Mouse (Mus musculus) heart, embryonic 15.5 days (tissue): ENCODE results near the gene Ppp1r8. TPM values are rescaled to one million over a fixed set of nuclear protein-coding genes. Genes with fewer than 3 reads are reported as not detected.
"Not testable (repeated sequence)": the region's sequence is repeated elsewhere in the genome, so short reads cannot be mapped to it uniquely, and the experiment has no call there.

Experiments
- ATAC-seq: fragments of 200-750 bp; cut with Nextera tagmentation; replicated peaks from 2 replicates; pipeline ENCODE4 v1.8.0; 2017; ENCODE audit warnings: low read depth, moderate TSS enrichment; ENCODE audit not compliant: insufficient number of reproducible peaks, insufficient read depth, low FRiP score
- H3K27ac ChIP-seq: fragments of 300-500 bp; sonication (generic); 2 replicates; pipeline ENCODE4 v1.5.1; 2015; ENCODE audit warnings: mild to moderate bottlenecking, inconsistent platforms
- H3K27me3 ChIP-seq: fragments of 300-500 bp; sonication (generic); 2 replicates; pipeline ENCODE4 v1.6.1; 2015; ENCODE audit warnings: inconsistent platforms
- H3K36me3 ChIP-seq: fragments of 300-500 bp; sonication (generic); 2 replicates; pipeline ENCODE4 v1.6.1; 2015; ENCODE audit warnings: mild to moderate bottlenecking, inconsistent platforms
- H3K4me1 ChIP-seq: fragments of 300-500 bp; sonication (generic); replicated peaks from 2 replicates; pipeline ENCODE4 v1.6.1; 2015; ENCODE audit warnings: inconsistent platforms
- H3K4me2 ChIP-seq: fragments of 300-500 bp; sonication (generic); 2 replicates; pipeline ENCODE4 v1.6.1; 2015; ENCODE audit warnings: inconsistent platforms, mild to moderate bottlenecking, moderate library complexity
- H3K4me3 ChIP-seq: fragments of 300-500 bp; sonication (generic); 2 replicates; pipeline ENCODE4 v1.5.1; 2015; ENCODE audit warnings: mild to moderate bottlenecking, inconsistent platforms
- H3K9ac ChIP-seq: fragments of 300-500 bp; sonication (generic); 2 replicates; pipeline ENCODE4 v1.6.1; 2015; ENCODE audit warnings: mild to moderate bottlenecking, inconsistent platforms
- H3K9me3 ChIP-seq: fragments of 300-500 bp; sonication (generic); replicated peaks from 2 replicates; pipeline ENCODE4 v1.6.1; 2016; ENCODE audit warnings: inconsistent platforms
- WGBS: fragments of 180-500 bp; shearing (Covaris S2); methylation state at CpG from one replicate; pipeline ENCODE4 v1.1.7; 2015; ENCODE audit warnings: mixed read lengths; 5-methylcytosine and 5-hydroxymethylcytosine counted together
- polyA plus RNA-seq: library from polyadenylated mRNA; unstranded; fragments of >200 nt; fragmentation: Nextera tagmentation; extraction: Ambion mirVana; gene quantifications from 2 replicates; pipeline ENCODE4 v1.2.1, GENCODE M21; 2015

The Ppp1r8 gene
- polyA plus RNA-seq, 1 experiment from 2014 or later = 25.7 TPM

DNA sequence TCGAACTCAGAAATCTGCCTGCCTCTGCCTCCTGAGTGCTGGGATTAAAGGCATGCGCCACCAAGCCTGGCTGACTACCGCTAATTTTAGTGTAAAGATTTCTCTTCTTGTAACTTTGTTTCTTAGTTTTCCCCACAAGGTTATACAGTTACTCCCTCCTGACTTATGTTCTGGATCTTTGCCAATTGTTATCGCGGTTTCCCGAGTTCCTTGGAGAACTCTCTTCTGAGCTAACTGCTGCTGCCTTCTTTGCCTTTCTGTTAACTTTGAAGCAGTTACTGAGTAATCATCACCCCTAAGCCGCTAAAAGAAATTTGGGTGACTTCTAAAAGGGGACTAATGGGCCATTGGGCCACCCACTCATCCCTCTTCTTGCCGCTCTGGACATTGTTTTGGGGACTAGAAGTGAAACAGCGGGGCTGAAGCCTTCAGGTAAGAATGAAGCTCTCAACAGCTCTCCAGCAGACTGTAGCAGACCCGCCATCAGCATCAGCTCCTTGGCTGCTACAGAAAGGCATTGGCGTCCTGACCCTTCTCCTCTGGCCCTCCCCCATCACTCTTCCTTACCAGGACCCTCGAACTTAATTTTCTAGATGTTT is 37.3 kb downstream of the Ppp1r8 start:
- H3K27ac ChIP-seq = no peak overlapping the region
- no peak for ATAC-seq
- WGBS = 56% methylated on average over 12 of the region's 12 CpGs

DNA sequence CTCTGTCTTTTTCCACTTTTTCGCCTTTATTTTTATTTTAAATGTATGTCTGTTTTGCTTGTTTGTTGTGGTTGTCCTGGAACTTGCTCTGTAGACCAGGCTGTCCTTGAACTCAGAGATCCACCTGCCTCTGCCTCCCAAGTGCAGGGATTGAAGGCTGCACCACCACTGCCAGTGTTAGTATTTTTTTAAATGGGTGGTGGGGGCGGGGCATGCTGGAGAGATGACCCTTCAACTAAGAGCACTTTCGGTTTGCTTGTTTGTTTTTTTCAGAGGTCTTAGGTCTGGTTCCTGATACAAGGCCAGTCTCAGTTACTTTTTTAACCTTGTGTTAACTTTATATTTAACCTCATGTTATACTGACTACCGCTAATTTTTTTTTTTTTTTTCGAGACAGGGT is 37.8 kb downstream of the Ppp1r8 start:
- 80% methylated on average over 5 of the region's 5 CpGs for WGBS
- ATAC-seq = no peak
- H3K4me3 ChIP-seq = no peak overlapping the region
- no peak overlapping the region; the same call in 1 of the 2 replicates for H3K27ac ChIP-seq
- no peak overlapping the region for H3K4me2 ChIP-seq
- no peaks in the 10 kb centered on the region for H3K36me3 ChIP-seq
- peaks cover 15% of the 10 kb centered on the region for H3K4me1 ChIP-seq
- H3K27me3 ChIP-seq = no peaks in the 10 kb centered on the region
- H3K9me3 ChIP-seq = no peaks in the 10 kb centered on the region
- no peak overlapping the region for H3K9ac ChIP-seq

More for the DNA sequence above, 37.3 kb downstream of the Ppp1r8 start:
- Histone ChIP-seq H3K36me3 (no peaks in the 10 kb centered on the region), H3K4me2 (no peak overlapping the region), H3K27me3 (no peaks in the 10 kb centered on the region), H3K4me1 (peaks cover 15% of the 10 kb centered on the region), H3K4me3 (no peak overlapping the region), H3K9ac (no peak overlapping the region), H3K9me3 (0 out of 2 replicates have a peak, but pooled peaks cover 2% of the 10 kb centered on the region)

GRCm38 (mm10) chr4:132804331-132804730 is 38.6 kb downstream of the Ppp1r8 start:
- Histone ChIP-seq H3K27me3 (no peaks in the 10 kb centered on the region), H3K4me2 (no peak overlapping the region), H3K4me3 (no peak overlapping the region), H3K4me1 (peaks cover 15% of the 10 kb centered on the region), H3K9ac (no peak overlapping the region), H3K9me3 (no peaks in the 10 kb centered on the region), H3K27ac (no peak overlapping the region), H3K36me3 (no peaks in the 10 kb centered on the region)
- 81% methylated on average over 6 of the region's 6 CpGs for WGBS
- ATAC-seq = no peak

GRCm38 (mm10) chr4:132803876-132804275 is 39.1 kb downstream of the Ppp1r8 start:
- Histone ChIP-seq H3K36me3 (no peaks in the 10 kb centered on the region), H3K27ac (no peak overlapping the region), H3K9ac (no peak overlapping the region), H3K4me1 (peaks cover 15% of the 10 kb centered on the region), H3K9me3 (no peaks in the 10 kb centered on the region), H3K4me2 (no peak overlapping the region), H3K27me3 (no peaks in the 10 kb centered on the region), H3K4me3 (no peak overlapping the region)
- no peak for ATAC-seq
- 93% methylated on average over 7 of the region's 7 CpGs for WGBS

- Histone ChIP-seq H3K9me3 (no peaks in the 10 kb centered on the region), H3K27ac (no peak overlapping the region), H3K9ac (no peak overlapping the region), H3K4me2 (no peak overlapping the region), H3K27me3 (no peaks in the 10 kb centered on the region), H3K4me3 (no peak overlapping the region), H3K36me3 (no peaks in the 10 kb centered on the region), H3K4me1 (peaks cover 9% of the 10 kb centered on the region)
- 84% methylated on average over 5 of the region's 5 CpGs for WGBS
- no peak for ATAC-seq
Measured at GRCm38 (mm10) chr4:132803212-132803611, 39.8 kb downstream of the Ppp1r8 start.

- Histone ChIP-seq H3K4me3 (no peak overlapping the region), H3K4me2 (0 out of 2 replicates have a peak overlapping the region, but pooled peaks have one; percentile 15), H3K4me1 (peaks cover 4% of the 10 kb centered on the region; the same call in 1 of the 2 replicates), H3K27me3 (no peaks in the 10 kb centered on the region), H3K9me3 (no peaks in the 10 kb centered on the region), H3K9ac (no peak overlapping the region), H3K27ac (peak overlapping the region; percentile 64), H3K36me3 (no peaks in the 10 kb centered on the region)
- no peak for ATAC-seq
- WGBS = 62% methylated on average over 16 of the region's 16 CpGs
Measured at GRCm38 (mm10) chr4:132802171-132802637, 40.8 kb downstream of the Ppp1r8 start.

DNA sequence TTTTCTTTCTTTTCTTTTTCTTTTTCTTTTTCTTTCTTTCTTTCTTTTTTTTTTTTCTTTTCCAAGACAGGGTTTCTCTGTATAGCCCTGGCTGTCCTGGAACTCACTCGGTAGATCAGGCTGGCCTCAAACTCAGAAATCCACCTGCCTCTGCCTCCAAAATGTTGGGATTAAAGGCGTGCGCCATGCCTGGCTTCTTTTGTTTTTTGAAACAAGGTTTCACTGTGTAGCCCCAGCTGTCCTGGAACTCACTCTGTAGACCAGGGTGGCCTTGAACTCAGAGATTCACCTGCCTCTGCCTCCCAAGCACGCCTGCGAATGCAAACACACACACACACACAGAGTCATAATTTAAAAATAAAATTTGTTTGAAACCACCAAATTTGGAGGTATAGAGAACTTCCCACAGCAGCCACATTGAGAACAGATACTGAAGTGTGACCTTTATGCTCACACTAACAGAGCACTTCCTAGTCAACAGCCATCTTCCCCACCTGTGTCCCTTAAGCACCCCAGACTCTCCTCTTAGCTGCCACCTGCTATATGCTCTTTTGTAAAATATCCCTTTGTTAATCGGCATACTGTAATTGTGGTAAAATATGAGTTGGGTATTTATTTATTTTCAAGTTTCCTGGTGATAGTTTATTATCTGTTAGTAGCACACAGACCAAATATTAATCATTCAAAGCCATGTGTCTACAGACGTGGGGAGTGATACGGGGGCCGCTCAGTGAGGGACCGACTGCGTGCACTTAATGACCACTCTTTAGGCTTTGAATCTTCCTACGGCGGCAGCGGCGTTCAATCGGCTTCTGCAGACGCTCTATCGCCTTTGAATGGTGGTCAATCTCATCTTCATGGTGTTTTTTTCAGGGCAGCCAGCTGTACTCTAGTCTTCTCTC is 41.5 kb downstream of the Ppp1r8 start:
- peak overlapping the region; percentile 64 for H3K27ac ChIP-seq
- no peak for ATAC-seq
- H3K4me2 ChIP-seq = no peak overlapping the region
- no peak overlapping the region for H3K4me3 ChIP-seq
- H3K36me3 ChIP-seq = no peaks in the 10 kb centered on the region
- H3K27me3 ChIP-seq = no peaks in the 10 kb centered on the region
- H3K9me3 ChIP-seq = no peaks in the 10 kb centered on the region
- H3K4me1 ChIP-seq = peaks cover 4% of the 10 kb centered on the region; the same call in 1 of the 2 replicates
- WGBS = 86% methylated on average over 18 of the region's 18 CpGs
- no peak overlapping the region for H3K9ac ChIP-seq

DNA sequence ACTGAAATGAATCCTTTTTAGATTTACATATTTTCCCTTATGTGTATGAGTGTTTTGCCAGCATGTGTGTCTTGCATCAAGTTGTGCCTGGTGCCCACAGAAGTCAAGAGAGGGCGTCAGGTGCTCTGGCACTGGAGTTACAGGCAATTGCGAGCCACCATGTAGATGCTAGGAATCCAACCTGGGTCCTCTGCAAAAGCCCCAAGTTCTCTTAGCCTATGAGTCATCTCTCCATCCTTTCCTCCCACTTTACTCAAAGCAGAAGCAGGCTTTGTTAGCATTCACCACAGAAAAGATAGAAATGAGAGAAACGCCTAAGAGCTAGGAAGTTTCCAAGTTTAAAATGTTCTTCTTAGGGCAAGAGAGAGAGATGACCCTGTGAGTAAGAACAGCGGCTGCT is 43.1 kb downstream of the Ppp1r8 start:
- WGBS = 76% methylated on average over 4 of the region's 4 CpGs
- Histone ChIP-seq H3K36me3 (no peaks in the 10 kb centered on the region), H3K4me2 (no peak overlapping the region), H3K9ac (no peak overlapping the region), H3K9me3 (no peaks in the 10 kb centered on the region), H3K27me3 (peaks cover 12% of the 10 kb centered on the region; the same call in 1 of the 2 replicates), H3K27ac (no peak overlapping the region), H3K4me1 (peaks cover 6% of the 10 kb centered on the region), H3K4me3 (no peak overlapping the region)
- no peak for ATAC-seq

- H3K36me3 ChIP-seq, H3K9me3 ChIP-seq, ATAC-seq, H3K4me3 ChIP-seq, H3K4me1 ChIP-seq, H3K27ac ChIP-seq, H3K4me2 ChIP-seq, H3K9ac ChIP-seq: not testable (repeated sequence)
- H3K27me3 ChIP-seq = peaks cover 15% of the 10 kb centered on the region; the same call in 1 of the 2 replicates
- WGBS = 84% methylated on average over 3 of the region's 3 CpGs
Measured at GRCm38 (mm10) chr4:132798666-132799065, 44.3 kb downstream of the Ppp1r8 start.

DNA sequence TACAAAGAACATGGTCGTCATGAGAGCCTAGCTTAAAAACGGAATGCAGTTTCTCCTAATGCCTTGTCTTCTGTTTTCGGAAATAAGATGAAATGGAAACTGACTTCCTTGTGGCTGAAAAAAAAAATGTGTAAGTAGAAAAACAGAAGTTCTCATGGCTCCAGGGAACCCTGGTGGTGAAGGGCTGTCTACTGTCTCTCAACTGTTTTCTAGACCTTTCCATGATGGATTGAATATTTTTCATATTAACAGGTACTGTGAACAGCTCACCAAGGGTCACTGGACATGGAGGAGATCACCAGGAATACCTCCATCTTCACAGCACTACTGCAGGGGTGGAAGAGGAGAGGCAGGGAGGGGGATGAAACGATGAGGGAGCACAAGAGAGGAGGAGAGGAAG is 44.9 kb downstream of the Ppp1r8 start:
- Histone ChIP-seq H3K4me3 (no peak overlapping the region), H3K36me3 (no peaks in the 10 kb centered on the region), H3K27ac (no peak overlapping the region), H3K4me2 (no peak overlapping the region), H3K9ac (no peak overlapping the region), H3K27me3 (peaks cover 15% of the 10 kb centered on the region; the same call in 1 of the 2 replicates), H3K9me3 (no peaks in the 10 kb centered on the region), H3K4me1 (peaks cover 6% of the 10 kb centered on the region)
- 53% methylated on average over 4 of the region's 4 CpGs for WGBS
- no peak for ATAC-seq

- Histone ChIP-seq H3K36me3 (no peaks in the 10 kb centered on the region), H3K9me3 (no peaks in the 10 kb centered on the region), H3K27ac (no peak overlapping the region), H3K4me1 (peaks cover 6% of the 10 kb centered on the region), H3K9ac (no peak overlapping the region), H3K4me2 (no peak overlapping the region), H3K27me3 (peaks cover 15% of the 10 kb centered on the region; the same call in 1 of the 2 replicates), H3K4me3 (no peak overlapping the region)
- ATAC-seq = no peak
- 81% methylated on average over 1 of the region's 1 CpGs for WGBS
Measured at GRCm38 (mm10) chr4:132797461-132797860, 45.5 kb downstream of the Ppp1r8 start.
